ENCODE assay signal across 9 mouse cellular contexts in the genomic region with DNA sequence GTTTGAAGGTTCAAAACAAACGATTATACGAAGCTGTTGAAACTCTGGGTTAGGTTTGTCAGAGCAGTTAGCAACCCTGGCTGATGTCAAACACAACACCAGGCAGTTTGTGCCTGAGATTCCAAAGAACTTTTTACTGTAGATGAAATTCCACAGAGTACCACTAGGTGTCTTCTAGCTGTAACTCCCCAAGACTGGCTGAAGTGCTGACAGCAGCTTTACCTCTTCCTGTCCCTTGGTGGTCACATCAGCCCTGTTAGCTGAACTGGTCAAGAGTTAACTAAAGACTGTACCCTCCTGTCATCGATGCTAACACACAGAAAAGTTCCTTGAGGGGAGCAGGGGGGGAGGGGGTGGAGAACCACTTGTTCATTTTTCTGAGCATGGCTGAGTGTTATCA. TPM values are rescaled to one million over a fixed set of nuclear protein-coding genes. Genes with fewer than 3 reads are reported as not detected.
DNase-seq lines count a peak whose midpoint lies in the region; ATAC-seq lines count a peak whose summit lies in the region.
"Had no signal": no experiment of that assay in that cellular context is flagged by ENCODE, and none has a peak within 500 bp of the region (broad histone marks: within the 10 kb centered on the region; RNA-seq: fewer than 3 reads in every experiment).

No protein-coding gene starts in this region.

- H3K4me3 ChIP-seq in embryonic facial prominence, embryonic 14.5 days (ENCODE audit: low read depth, low read length): no peak overlapping the region
- H3K4me3 ChIP-seq in midbrain, embryonic 14.5 days (replicated peaks; ENCODE audit: low read depth, low read length): no peak overlapping the region
- H3K4me3 ChIP-seq: limb, embryonic 12.5 days had no signal

- H3K9ac ChIP-seq in embryonic facial prominence, embryonic 14.5 days (ENCODE audit: low read depth, low read length): no peak overlapping the region
- no peak overlapping the region for H3K9ac ChIP-seq in midbrain, embryonic 14.5 days (replicated peaks; ENCODE audit: low read length)
- H3K9ac ChIP-seq: limb, embryonic 12.5 days had no signal

- H3K9me3 ChIP-seq in embryonic facial prominence, embryonic 14.5 days (ENCODE audit: control insufficient read depth, low read length): no peaks in the 10 kb centered on the region
- H3K9me3 ChIP-seq in midbrain, embryonic 14.5 days (ENCODE audit: control insufficient read depth, low read length): no peaks in the 10 kb centered on the region
- H3K9me3 ChIP-seq: limb, embryonic 12.5 days had no signal

- no peaks in the 10 kb centered on the region for H3K36me3 ChIP-seq in embryonic facial prominence, embryonic 14.5 days (ENCODE audit: control insufficient read depth, insufficient read depth, low read length)
- no peaks in the 10 kb centered on the region for H3K36me3 ChIP-seq in midbrain, embryonic 14.5 days (ENCODE audit: control insufficient read depth, insufficient read depth, low read length)
- H3K36me3 ChIP-seq: limb, embryonic 12.5 days had no signal

- ATAC-seq in embryonic facial prominence, embryonic 14.5 days (ENCODE audit: low read depth): no peak
- ATAC-seq in midbrain, embryonic 14.5 days (ENCODE audit: low FRiP score, low TSS enrichment): no peak

- no peak overlapping the region for H3K4me2 ChIP-seq in embryonic facial prominence, embryonic 14.5 days (ENCODE audit: low read depth, low read length)
- no peak overlapping the region for H3K4me2 ChIP-seq in midbrain, embryonic 14.5 days (ENCODE audit: low read length)
- H3K4me2 ChIP-seq: limb, embryonic 12.5 days had no signal

- no peaks in the 10 kb centered on the region for H3K4me1 ChIP-seq in embryonic facial prominence, embryonic 14.5 days (ENCODE audit: control insufficient read depth, insufficient read depth, low read length)
- H3K4me1 ChIP-seq in midbrain, embryonic 14.5 days (ENCODE audit: control insufficient read depth, insufficient read depth, low read length): no peaks in the 10 kb centered on the region
- H3K4me1 ChIP-seq: limb, embryonic 12.5 days had no signal

- H3K27ac ChIP-seq in embryonic facial prominence, embryonic 14.5 days (replicated peaks; ENCODE audit: low read depth, low read length): no peak overlapping the region
- no peak overlapping the region for H3K27ac ChIP-seq in midbrain, embryonic 14.5 days (replicated peaks; ENCODE audit: low read depth, low read length)
- H3K27ac ChIP-seq: limb, embryonic 12.5 days had no signal

- DNase-seq in adrenal gland, postnatal 10 days: peak; percentile 9
- DNase-seq in adrenal gland, adult 18-20 months (ENCODE audit: low spot score in 2 of 2): no peak
- DNase-seq in left cerebral cortex, postnatal 14 days (ENCODE audit: low spot score in 2 of 2): peak; percentile 2 to 16
- no peak for DNase-seq in left cerebral cortex, postnatal 4 days
- peak; percentile 34 for DNase-seq in embryonic facial prominence, embryonic 14.5 days (ENCODE audit: low spot score)
- DNase-seq in midbrain, embryonic 14.5 days: peak; percentile 49
- no peak for DNase-seq in gastrocnemius, adult 8-10 months (ENCODE audit: low spot score in 2 of 2)
- no peak for DNase-seq in layer of hippocampus, adult 9-11 months

- 46% methylated on average over 3 of the region's 3 CpGs for WGBS in embryonic facial prominence, embryonic 14.5 days
- WGBS in midbrain, embryonic 14.5 days: 42% methylated on average over 3 of the region's 3 CpGs

- intact Hi-C loops in left cerebral cortex, postnatal 14 days (cut with DNase I): loop anchor here (5.0 kb wide), 1 partner anchor 136 kb away; no protein-coding TSS in a partner anchor
- intact Hi-C loops in left cerebral cortex, postnatal 4 days (cut with DNase I): no loop called here

- H3K27me3 ChIP-seq in embryonic facial prominence, embryonic 14.5 days (replicated peaks; ENCODE audit: control insufficient read depth, insufficient read depth, low read length): no peaks in the 10 kb centered on the region
- H3K27me3 ChIP-seq in midbrain, embryonic 14.5 days (ENCODE audit: control insufficient read depth, insufficient read depth, low read length): no peaks in the 10 kb centered on the region
- H3K27me3 ChIP-seq: limb, embryonic 12.5 days had no signal

RNA-seq across cellular contexts. Expression of gene Far2, which starts 46.0 kb away (rescaled TPM):
- 1 to 10 TPM; 2.9 to 4.0 TPM for total RNA-seq in adrenal gland, postnatal 10 days (2021)
- total RNA-seq in adrenal gland, adult 18-20 months (2021): 1 to 10 TPM; 1.3 to 2.1 TPM
- total RNA-seq in left cerebral cortex, postnatal 14 days (2021): 10 to 100 TPM; 29.4 to 30.5 TPM
- 10 to 100 TPM; 39.6 to 42.5 TPM for total RNA-seq in left cerebral cortex, postnatal 4 days (2021)
- polyA plus RNA-seq in embryonic facial prominence, embryonic 14.5 days (2014; fragmentation: Nextera tagmentation; extraction: Ambion mirVana): 3.5 and 3.9 TPM in 2 replicates
- polyA plus RNA-seq in midbrain, embryonic 14.5 days (2014; fragmentation: Nextera tagmentation; extraction: Ambion mirVana): 20.5 and 21.2 TPM in 2 replicates
- not detected for total RNA-seq in gastrocnemius, adult 8-10 months (2022)

Comparison
In these comparisons a context has a peak if more than half of its experiments do, and no peak if none do; other contexts are left out.
1. DNase-seq: peak in adrenal gland, postnatal 10 days (single experiment), left cerebral cortex, postnatal 14 days (2 of 2), embryonic facial prominence, embryonic 14.5 days (single experiment) and midbrain, embryonic 14.5 days (single experiment); none in adrenal gland, adult 18-20 months (0 of 2), left cerebral cortex, postnatal 4 days (single experiment), gastrocnemius, adult 8-10 months (0 of 2) and layer of hippocampus, adult 9-11 months (single experiment).
2. RNA of gene Far2, which starts 46.0 kb away (total RNA-seq): 39.6 to 42.5 TPM in left cerebral cortex, postnatal 4 days and 29.4 to 30.5 TPM in left cerebral cortex, postnatal 14 days; 2.9 to 4.0 TPM in adrenal gland, postnatal 10 days, 1.3 to 2.1 TPM in adrenal gland, adult 18-20 months and not detected in gastrocnemius, adult 8-10 months; every median in the first group is over 4 times any median in the second.